Mouse (Mus musculus): ENCODE data around the gene Kremen2.

DNA sequence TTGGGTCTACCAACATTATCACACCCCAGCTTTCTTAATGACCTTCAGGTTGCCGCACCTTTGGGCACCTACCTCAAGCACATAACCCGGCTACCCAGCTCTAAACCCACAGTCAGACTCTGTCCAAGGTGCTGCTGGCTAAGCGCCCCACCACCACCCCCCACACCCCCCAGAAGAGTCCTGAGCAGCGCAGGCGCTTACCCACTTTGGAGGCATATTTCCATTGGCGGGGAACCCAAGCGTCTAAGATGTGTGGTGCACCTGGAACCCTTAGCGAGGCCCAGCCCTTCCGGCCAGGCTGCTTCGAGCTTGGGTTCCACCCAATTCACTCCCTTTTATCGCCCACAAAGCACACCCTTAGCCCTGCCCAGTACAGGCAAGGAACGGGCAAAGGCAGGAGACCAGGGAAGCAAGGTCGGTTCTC is 5.0 kb downstream of the Kremen2 start, which contains the start of gene Paqr4:
- TF ChIP-seq POLR2AphosphoS2 (IDR thresholded peaks at IDR 0.05; ENCODE audit: insufficient read length, low read depth) (no peak), E2F4 (IDR thresholded peaks at IDR 0.05; ENCODE audit: insufficient read depth) (no peak), MAX (IDR thresholded peaks at IDR 0.05; ENCODE audit: low read depth) (no peak), POLR2A (IDR thresholded peaks at IDR 0.05; ENCODE audit: insufficient read length, low read depth) (no peak), TCF12 (IDR thresholded peaks at IDR 0.05; ENCODE audit: insufficient read depth, poor library complexity, severe bottlenecking) (no peak), USF1 (IDR thresholded peaks at IDR 0.05; ENCODE audit: low read depth) (no peak), MYOD1 (IDR thresholded peaks at IDR 0.05; ENCODE audit: control insufficient read depth in 1 of 3, insufficient read length in 2 of 3, low read depth in 2 of 3) (no peak), MYOG (IDR thresholded peaks at IDR 0.05; ENCODE audit: control insufficient read depth in 1 of 3, insufficient read depth in 1 of 3, insufficient read length in 2 of 3, low read depth in 2 of 3) (no peak), TCF3 (IDR thresholded peaks at IDR 0.05; ENCODE audit: insufficient read length, low read depth) (no peak), CEBPB (IDR thresholded peaks at IDR 0.05; ENCODE audit: insufficient read depth, poor library complexity, severe bottlenecking) (no peak), REST (IDR thresholded peaks at IDR 0.05; ENCODE audit: insufficient read depth, insufficient read length) (peak; percentile 44)
